Mouse (Mus musculus) bone marrow, adult 2 months (tissue): Measurements from ENCODE around the gene AC124502.3.
A peak's percentile ranks its signal among the peaks of the same experiment; 100 is the strongest.

Experiments used
- CTCF ChIP-seq: fragments of 200-500 bp; IDR thresholded peaks from 2 replicates; pipeline ENCODE4 v1.5.1; 2011; ENCODE audit warnings: low read length, control low read depth; ENCODE audit not compliant: control insufficient read depth, insufficient read depth
- POLR2A ChIP-seq: fragments of 200-500 bp; IDR thresholded peaks from 2 replicates; pipeline ENCODE4 v1.6.1; 2011; ENCODE audit warnings: low read depth, mild to moderate bottlenecking, control low read depth, low read length, borderline replicate concordance; ENCODE audit not compliant: control insufficient read depth

- TF ChIP-seq POLR2A (no peak), CTCF (peak; percentile 47)
Measured at GRCm38 (mm10) chr19:5073028-5073427, 34.3 kb downstream of the AC124502.3 start.
